Mouse (Mus musculus) heart, embryonic 15.5 days (tissue): ENCODE results near the gene Phf20. TPM values are rescaled to one million over a fixed set of nuclear protein-coding genes. Genes with fewer than 3 reads are reported as not detected.
A peak's percentile ranks its signal among the peaks of the same experiment; 100 is the strongest.

ENCODE experiments used
- ATAC-seq: fragments of 200-750 bp; cut with Nextera tagmentation; replicated peaks from 2 replicates; pipeline ENCODE4 v1.8.0; 2017; ENCODE audit warnings: low read depth, moderate TSS enrichment; ENCODE audit not compliant: insufficient number of reproducible peaks, insufficient read depth, low FRiP score
- H3K27ac ChIP-seq: fragments of 300-500 bp; sonication (generic); 2 replicates; pipeline ENCODE4 v1.5.1; 2015; ENCODE audit warnings: mild to moderate bottlenecking, inconsistent platforms
- H3K27me3 ChIP-seq: fragments of 300-500 bp; sonication (generic); 2 replicates; pipeline ENCODE4 v1.6.1; 2015; ENCODE audit warnings: inconsistent platforms
- H3K36me3 ChIP-seq: fragments of 300-500 bp; sonication (generic); 2 replicates; pipeline ENCODE4 v1.6.1; 2015; ENCODE audit warnings: mild to moderate bottlenecking, inconsistent platforms
- H3K4me1 ChIP-seq: fragments of 300-500 bp; sonication (generic); replicated peaks from 2 replicates; pipeline ENCODE4 v1.6.1; 2015; ENCODE audit warnings: inconsistent platforms
- H3K4me2 ChIP-seq: fragments of 300-500 bp; sonication (generic); 2 replicates; pipeline ENCODE4 v1.6.1; 2015; ENCODE audit warnings: inconsistent platforms, mild to moderate bottlenecking, moderate library complexity
- H3K4me3 ChIP-seq: fragments of 300-500 bp; sonication (generic); 2 replicates; pipeline ENCODE4 v1.5.1; 2015; ENCODE audit warnings: mild to moderate bottlenecking, inconsistent platforms
- H3K9ac ChIP-seq: fragments of 300-500 bp; sonication (generic); 2 replicates; pipeline ENCODE4 v1.6.1; 2015; ENCODE audit warnings: mild to moderate bottlenecking, inconsistent platforms
- H3K9me3 ChIP-seq: fragments of 300-500 bp; sonication (generic); replicated peaks from 2 replicates; pipeline ENCODE4 v1.6.1; 2016; ENCODE audit warnings: inconsistent platforms
- WGBS: fragments of 180-500 bp; shearing (Covaris S2); methylation state at CpG from one replicate; pipeline ENCODE4 v1.1.7; 2015; ENCODE audit warnings: mixed read lengths; 5-methylcytosine and 5-hydroxymethylcytosine counted together
- polyA plus RNA-seq: library from polyadenylated mRNA; unstranded; fragments of >200 nt; fragmentation: Nextera tagmentation; extraction: Ambion mirVana; gene quantifications from 2 replicates; pipeline ENCODE4 v1.2.1, GENCODE M21; 2015

Phf20 gene
- polyA plus RNA-seq, 1 experiment from 2014 or later = 53.9 TPM

DNA sequence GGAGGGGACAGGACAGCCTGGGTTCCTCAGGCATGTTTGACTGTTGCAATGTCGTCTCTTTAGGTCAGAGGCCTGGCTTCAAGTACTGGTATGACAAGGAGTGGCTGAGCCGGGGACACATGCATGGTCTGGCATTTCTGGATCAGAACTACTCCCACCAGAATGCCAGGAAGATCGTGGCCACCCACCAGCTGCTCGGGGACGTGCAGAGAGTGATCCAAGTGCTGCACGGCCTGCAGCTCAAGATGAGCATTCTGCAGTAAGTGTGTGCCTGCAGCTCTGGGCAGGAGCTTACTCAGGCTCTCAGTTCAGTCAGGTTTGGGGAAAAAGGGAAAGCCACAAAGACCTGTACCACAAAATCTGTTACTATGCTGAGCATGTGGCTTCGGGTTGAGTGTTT, 102.2 kb downstream of the Phf20 start:
- WGBS = 68% methylated on average over 7 of the region's 7 CpGs
- no peak overlapping the region for H3K4me2 ChIP-seq
- no peaks in the 10 kb centered on the region for H3K9me3 ChIP-seq
- H3K27ac ChIP-seq = no peak overlapping the region
- no peak overlapping the region for H3K4me3 ChIP-seq
- no peaks in the 10 kb centered on the region for H3K27me3 ChIP-seq
- peaks cover 9% of the 10 kb centered on the region; the same call in 1 of the 2 replicates for H3K4me1 ChIP-seq
- H3K9ac ChIP-seq = no peak overlapping the region
- no peak for ATAC-seq
- peaks cover 32% of the 10 kb centered on the region; the same call in 1 of the 2 replicates for H3K36me3 ChIP-seq

GRCm38 (mm10) chr2:156302063-156302462, 105.8 kb downstream of the Phf20 start:
- 88% methylated on average over 4 of the region's 4 CpGs for WGBS
- ATAC-seq = no peak
- peaks cover 9% of the 10 kb centered on the region; the same call in 1 of the 2 replicates for H3K4me1 ChIP-seq

DNA sequence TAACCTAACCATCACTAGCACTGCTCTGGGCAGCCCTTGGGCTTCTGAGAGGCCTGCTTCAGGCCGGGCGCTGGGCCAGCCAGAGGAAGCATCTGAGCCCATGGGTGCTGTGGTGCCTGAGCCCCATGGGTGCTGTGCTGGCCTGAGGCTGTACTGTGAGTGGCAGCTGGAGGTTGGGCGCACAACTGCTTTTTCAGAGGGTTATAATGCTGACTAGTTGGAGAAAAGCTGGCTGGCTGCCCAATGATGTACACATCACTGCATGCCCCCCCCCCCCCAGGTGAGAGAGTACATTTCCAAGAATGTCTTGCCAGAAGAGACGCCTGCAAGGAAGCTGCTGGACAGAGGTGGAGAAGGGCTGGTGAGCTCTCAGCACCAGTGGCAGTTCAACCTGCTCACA, 108.1 kb downstream of the Phf20 start:
- WGBS = 84% methylated on average over 4 of the region's 4 CpGs
- no peak overlapping the region for H3K9ac ChIP-seq
- no peaks in the 10 kb centered on the region for H3K27me3 ChIP-seq
- H3K27ac ChIP-seq = no peak overlapping the region
- H3K4me2 ChIP-seq = no peak overlapping the region
- no peak overlapping the region for H3K4me3 ChIP-seq
- no peaks in the 10 kb centered on the region for H3K4me1 ChIP-seq
- peaks cover 39% of the 10 kb centered on the region for H3K36me3 ChIP-seq
- no peak for ATAC-seq
- no peaks in the 10 kb centered on the region for H3K9me3 ChIP-seq

More at GRCm38 (mm10) chr2:156302063-156302462, 105.8 kb downstream of the Phf20 start:
- H3K9me3 ChIP-seq = no peaks in the 10 kb centered on the region
- peaks cover 45% of the 10 kb centered on the region for H3K36me3 ChIP-seq
- H3K4me2 ChIP-seq = no peak overlapping the region
- H3K27me3 ChIP-seq = no peaks in the 10 kb centered on the region
- H3K4me3 ChIP-seq = no peak overlapping the region
- H3K9ac ChIP-seq = no peak overlapping the region
- H3K27ac ChIP-seq = no peak overlapping the region

- Histone ChIP-seq H3K27ac (no peak overlapping the region), H3K9ac (no peak overlapping the region), H3K9me3 (no peaks in the 10 kb centered on the region), H3K4me3 (no peak overlapping the region), H3K4me2 (no peak overlapping the region), H3K27me3 (no peaks in the 10 kb centered on the region), H3K36me3 (peaks cover 38% of the 10 kb centered on the region), H3K4me1 (no peaks in the 10 kb centered on the region)
- ATAC-seq = no peak
- WGBS = 65% methylated on average over 2 of the region's 2 CpGs
Measured at GRCm38 (mm10) chr2:156305818-156306217, 109.6 kb downstream of the Phf20 start.

- WGBS = 53% methylated on average over 5 of the region's 5 CpGs
- Histone ChIP-seq H3K9ac (no peak overlapping the region), H3K9me3 (no peaks in the 10 kb centered on the region), H3K4me1 (peaks cover 5% of the 10 kb centered on the region; the same call in 1 of the 2 replicates), H3K36me3 (peaks cover 33% of the 10 kb centered on the region), H3K4me3 (no peak overlapping the region), H3K27me3 (no peaks in the 10 kb centered on the region), H3K27ac (no peak overlapping the region), H3K4me2 (no peak overlapping the region)
- no peak for ATAC-seq
Measured at GRCm38 (mm10) chr2:156307261-156307660, 111.0 kb downstream of the Phf20 start.

- Histone ChIP-seq H3K4me1 (peaks cover 8% of the 10 kb centered on the region; the same call in 1 of the 2 replicates), H3K9me3 (no peaks in the 10 kb centered on the region), H3K4me3 (no peak overlapping the region), H3K27me3 (no peaks in the 10 kb centered on the region), H3K4me2 (no peak overlapping the region), H3K27ac (no peak overlapping the region), H3K9ac (no peak overlapping the region), H3K36me3 (peaks cover 10% of the 10 kb centered on the region)
- 92% methylated on average over 5 of the region's 5 CpGs for WGBS
- ATAC-seq = no peak
Measured at GRCm38 (mm10) chr2:156309948-156310347, 113.7 kb downstream of the Phf20 start.

DNA sequence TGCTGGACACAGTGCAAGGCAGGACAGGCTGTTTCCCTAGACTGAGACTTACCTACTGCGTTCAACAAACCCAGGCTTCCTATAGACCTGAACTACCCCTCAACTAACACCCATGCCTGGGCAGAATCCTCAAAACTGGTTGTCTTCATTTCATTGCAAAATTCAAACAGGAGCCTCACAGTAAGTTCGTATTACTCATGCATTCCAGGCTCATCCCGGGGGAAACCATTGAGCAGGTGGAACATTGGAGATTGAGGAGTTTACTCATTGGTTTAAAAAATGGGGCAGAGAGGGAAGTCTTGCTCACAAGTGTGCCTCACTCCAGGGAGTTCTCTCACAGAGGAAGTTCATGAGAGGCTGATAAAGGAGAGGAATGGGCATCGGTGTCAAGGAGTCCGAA, 114.2 kb downstream of the Phf20 start:
- H3K9me3 ChIP-seq = no peaks in the 10 kb centered on the region
- H3K4me3 ChIP-seq = no peak overlapping the region
- H3K27ac ChIP-seq = no peak overlapping the region
- no peaks in the 10 kb centered on the region for H3K27me3 ChIP-seq
- WGBS = 91% methylated on average over 5 of the region's 5 CpGs
- H3K4me2 ChIP-seq = no peak overlapping the region
- H3K36me3 ChIP-seq = peaks cover 5% of the 10 kb centered on the region; the same call in 1 of the 2 replicates
- peaks cover 8% of the 10 kb centered on the region; the same call in 1 of the 2 replicates for H3K4me1 ChIP-seq
- no peak for ATAC-seq
- no peak overlapping the region for H3K9ac ChIP-seq

GRCm38 (mm10) chr2:156310945-156311344, 114.7 kb downstream of the Phf20 start:
- Histone ChIP-seq H3K9me3 (no peaks in the 10 kb centered on the region), H3K9ac (no peak overlapping the region), H3K4me3 (peak overlapping the region; percentile 82), H3K4me2 (peak overlapping the region; percentile 88), H3K27me3 (no peaks in the 10 kb centered on the region), H3K4me1 (peaks cover 8% of the 10 kb centered on the region; the same call in 1 of the 2 replicates), H3K36me3 (0 out of 2 replicates have a peak, but pooled peaks cover 3% of the 10 kb centered on the region), H3K27ac (peak overlapping the region; percentile 97; the same call in 1 of the 2 replicates)
- 87% methylated on average over 5 of the region's 5 CpGs for WGBS
- no peak for ATAC-seq

GRCm38 (mm10) chr2:156311441-156311840, 115.2 kb downstream of the Phf20 start:
- peak overlapping the region; percentile 88 for H3K4me2 ChIP-seq
- WGBS = 17% methylated on average over 8 of the region's 8 CpGs
- peaks cover 8% of the 10 kb centered on the region; the same call in 1 of the 2 replicates for H3K4me1 ChIP-seq
- ATAC-seq = no peak
- no peaks in the 10 kb centered on the region for H3K27me3 ChIP-seq
- H3K36me3 ChIP-seq = 0 out of 2 replicates have a peak, but pooled peaks cover 3% of the 10 kb centered on the region
- peak overlapping the region; percentile 90 for H3K9ac ChIP-seq
- H3K4me3 ChIP-seq = peak overlapping the region; percentile 82
- H3K27ac ChIP-seq = peak overlapping the region; percentile 97
- H3K9me3 ChIP-seq = no peaks in the 10 kb centered on the region

DNA sequence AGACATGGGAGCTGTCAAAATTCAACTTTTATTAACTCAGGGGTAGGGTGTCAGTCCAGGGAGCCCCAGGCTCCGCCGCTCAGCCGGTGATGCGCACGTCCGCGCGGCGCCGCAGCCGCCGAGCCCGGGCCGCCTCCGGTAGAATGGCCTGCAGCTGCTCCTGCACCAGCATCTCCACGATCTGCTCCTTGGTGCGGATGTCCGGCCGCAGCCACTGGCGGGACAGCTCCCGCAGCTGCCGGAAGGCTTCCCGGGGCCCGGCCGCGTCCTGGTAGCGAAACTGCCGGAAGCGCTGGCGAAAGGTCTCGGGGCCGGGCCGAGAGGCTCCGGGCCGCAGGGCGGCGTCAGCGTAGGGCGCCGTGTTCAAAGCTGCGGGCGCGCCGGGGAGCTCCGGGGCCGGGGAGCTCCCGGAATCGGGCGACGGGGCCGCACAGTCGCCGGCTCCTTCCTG, 115.6 kb downstream of the Phf20 start:
- ATAC-seq = peak; percentile 73

DNA sequence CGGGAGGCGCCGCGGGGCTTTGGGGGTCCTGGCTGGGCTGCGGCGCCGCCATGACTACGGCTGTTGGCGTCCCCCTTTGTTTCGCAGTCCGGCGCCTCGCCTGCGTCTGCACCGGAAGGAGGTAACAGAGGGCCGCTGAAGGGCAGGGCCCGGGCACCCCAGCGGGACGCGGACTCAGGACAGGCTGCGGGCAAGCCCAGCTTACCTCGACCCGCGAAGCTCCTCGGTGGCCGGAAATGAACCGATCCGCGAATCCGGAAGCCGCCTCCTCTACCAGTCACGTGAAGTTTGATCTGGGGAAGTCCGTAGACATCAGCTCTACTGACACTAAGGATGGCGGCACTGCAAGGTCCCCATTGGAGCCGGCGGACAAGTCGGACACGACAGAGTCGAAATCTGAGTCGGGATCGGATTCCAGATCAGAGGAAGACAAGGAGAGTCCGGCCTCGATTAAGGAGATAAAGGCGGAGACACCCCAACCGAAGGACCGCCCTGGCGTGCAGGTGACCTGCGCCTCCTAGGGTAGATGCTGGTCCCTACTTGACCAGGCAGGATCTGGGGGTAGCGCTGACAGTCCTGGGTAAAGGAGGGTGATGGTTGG, 116.1 kb downstream of the Phf20 start, which contains the start of the genes Cnbd2 and Scand1:
TSS of gene Cnbd2 (plus strand) at position 3 of the 601 bp plus-strand sequence.
TSS of gene Scand1 (minus strand) at position 408 of the 601 bp plus-strand sequence.
- H3K27ac ChIP-seq = peak within 1 kb of the TSS; percentile 97
- H3K9me3 ChIP-seq = no peaks in the 10 kb centered on the region
- H3K36me3 ChIP-seq = no peaks in the 10 kb centered on the region
- H3K9ac ChIP-seq = peak within 1 kb of the TSS; percentile 90
- ATAC-seq = peak; percentile 89
- H3K4me2 ChIP-seq = peak within 1 kb of the TSS; percentile 88
- under 1% methylated on average over 45 of the region's 49 CpGs for WGBS
- peak within 1 kb of the TSS; percentile 82 for H3K4me3 ChIP-seq
- H3K27me3 ChIP-seq = no peaks in the 10 kb centered on the region
- peaks cover 8% of the 10 kb centered on the region; the same call in 1 of the 2 replicates for H3K4me1 ChIP-seq

More for the DNA sequence above, 115.6 kb downstream of the Phf20 start:
- Histone ChIP-seq H3K9me3 (no peaks in the 10 kb centered on the region), H3K4me1 (peaks cover 8% of the 10 kb centered on the region; the same call in 1 of the 2 replicates), H3K4me3 (peak overlapping the region; percentile 82), H3K4me2 (peak overlapping the region; percentile 88), H3K27me3 (no peaks in the 10 kb centered on the region), H3K9ac (peak overlapping the region; percentile 90), H3K36me3 (no peaks in the 10 kb centered on the region), H3K27ac (peak overlapping the region; percentile 97)
- under 1% methylated on average over 47 of the region's 53 CpGs for WGBS
